Mouse (Mus musculus) embryo, embryonic 11.5 days (tissue): ENCODE results near the gene Pnmal1.
A peak's percentile ranks its signal among the peaks of the same experiment; 100 is the strongest.

Experiments
- DNase-seq: peaks from one replicate; pipeline ENCODE4 v3.0.0-alpha.2; 2012; ENCODE audit warnings: low read depth, low spot score

Gene Pnmal1

DNA sequence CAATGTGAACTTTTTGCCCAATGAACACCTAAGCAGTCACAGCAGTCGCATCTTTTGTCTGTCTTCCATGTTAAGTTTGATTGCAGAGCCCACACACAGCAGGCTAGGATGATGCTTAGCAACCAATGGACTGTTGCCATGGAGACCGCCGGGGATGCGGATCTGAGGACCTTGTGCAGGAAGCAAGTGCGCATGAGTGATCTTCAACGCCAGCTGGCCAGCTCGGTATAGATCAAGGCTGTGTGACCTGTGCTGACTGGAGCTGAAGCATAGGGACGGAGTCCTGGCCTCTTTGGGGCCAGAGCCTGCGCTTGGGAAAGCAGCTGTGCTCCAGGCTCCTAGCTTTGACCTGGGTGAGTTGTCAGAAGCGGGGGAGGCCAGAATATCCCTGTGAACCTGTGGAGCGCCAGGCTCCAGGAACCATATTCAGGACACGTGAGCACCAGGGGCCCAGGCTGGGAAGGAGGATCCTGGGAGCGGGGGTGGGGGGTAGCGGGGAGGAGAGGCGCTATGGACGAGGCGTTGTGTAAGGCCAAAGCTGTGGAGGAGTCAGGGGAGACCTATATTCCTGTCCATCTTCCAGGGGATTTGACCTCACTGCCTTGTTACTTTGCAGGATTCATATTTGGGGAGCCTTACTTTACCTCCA, at the start of gene Pnmal1:
TSS of gene Pnmal1 (plus strand) at position 141 of the 649 bp plus-strand sequence.
- DNase-seq: peak; percentile 84

DNA sequence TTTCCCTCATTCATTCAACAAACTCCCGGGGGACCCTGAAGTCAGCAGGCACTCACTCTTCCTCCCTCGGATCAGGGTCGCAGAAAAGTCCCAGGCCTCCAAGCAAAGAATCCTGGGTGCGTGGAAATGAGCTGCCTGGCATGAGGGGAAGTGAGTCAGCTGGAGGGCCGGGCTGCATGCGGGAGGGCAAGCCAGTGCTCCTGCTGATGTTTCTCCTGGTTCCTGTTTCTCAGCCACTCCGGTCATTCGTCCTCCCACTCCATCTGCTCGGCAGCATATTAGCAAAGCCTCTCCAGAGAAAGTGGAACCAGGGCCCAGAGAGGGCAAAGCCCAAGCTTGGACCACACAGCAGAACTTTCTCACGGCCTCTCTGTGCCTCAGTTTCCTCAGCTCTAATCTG, 49.6 kb upstream of the Pnmal1 start:
- DNase-seq: no peak

DNA sequence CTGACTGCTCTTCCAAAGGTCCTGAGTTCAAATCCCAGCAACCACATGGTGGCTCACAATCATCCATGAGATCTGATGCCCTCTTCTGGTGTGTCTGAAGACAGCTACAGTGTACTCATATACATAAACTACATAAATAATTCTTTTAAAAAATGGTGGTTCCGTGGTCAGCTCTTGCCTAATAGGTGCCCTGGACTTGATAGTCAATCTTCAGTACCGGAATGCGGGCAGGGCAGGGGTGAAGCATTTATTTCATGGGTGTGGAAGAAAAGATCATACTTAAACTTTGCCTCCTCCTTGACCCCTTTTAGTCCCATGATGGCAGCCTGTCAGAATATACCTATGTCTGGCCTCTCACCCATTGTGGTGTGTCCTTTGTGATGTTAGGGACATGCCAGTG, 47.6 kb upstream of the Pnmal1 start:
- DNase-seq: no peak

DNA sequence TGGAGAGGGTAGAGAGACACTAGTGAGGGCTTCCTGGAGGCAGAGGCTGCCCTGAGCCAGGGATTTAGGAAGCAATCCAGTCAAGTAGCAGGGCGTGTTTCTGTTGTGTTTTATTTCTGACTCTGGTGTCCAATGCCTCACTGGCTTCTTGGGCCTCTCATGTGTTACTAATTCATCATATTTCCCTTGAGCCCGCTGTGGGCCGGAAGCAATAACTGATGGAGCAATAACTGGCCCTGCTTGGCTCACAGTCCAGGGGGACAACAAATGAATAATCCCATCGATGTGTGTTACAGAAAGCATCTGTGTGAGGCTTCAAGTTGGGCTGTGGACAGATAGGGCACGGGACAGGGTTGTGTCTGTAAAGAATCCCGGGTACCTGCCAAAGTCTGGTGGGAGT, 47.1 kb upstream of the Pnmal1 start:
- no peak for DNase-seq

DNA sequence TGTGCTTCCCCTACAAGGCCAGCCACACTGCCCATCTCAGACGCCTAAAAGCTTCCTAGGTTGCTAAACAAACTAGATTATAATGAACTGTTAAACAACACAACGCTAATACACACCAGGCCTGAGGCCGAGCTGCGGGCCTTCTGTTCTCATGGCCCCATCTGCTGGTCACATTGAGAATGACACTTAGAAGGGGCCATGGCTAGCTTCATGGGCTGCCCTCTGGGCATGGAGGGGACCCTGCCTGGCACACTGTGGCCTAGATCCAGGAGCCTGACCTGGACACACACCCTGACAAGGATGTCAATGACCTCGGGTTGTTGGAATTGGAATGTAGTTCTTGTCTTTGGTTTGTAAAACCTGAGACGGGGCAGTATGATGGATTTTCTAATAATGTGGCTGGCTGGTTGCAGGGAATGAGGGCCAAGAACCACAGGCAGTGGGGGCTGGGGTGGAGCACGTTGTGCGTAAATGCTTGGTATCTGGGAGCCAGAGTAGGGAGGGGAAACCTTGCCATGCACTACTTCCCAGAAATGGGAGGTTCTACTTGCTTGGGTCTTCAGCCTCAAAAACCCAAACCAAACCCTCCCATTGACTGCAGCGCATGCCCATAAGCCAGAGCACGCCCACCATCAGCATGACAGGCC, 45.5 kb upstream of the Pnmal1 start:
- DNase-seq: no peak

DNA sequence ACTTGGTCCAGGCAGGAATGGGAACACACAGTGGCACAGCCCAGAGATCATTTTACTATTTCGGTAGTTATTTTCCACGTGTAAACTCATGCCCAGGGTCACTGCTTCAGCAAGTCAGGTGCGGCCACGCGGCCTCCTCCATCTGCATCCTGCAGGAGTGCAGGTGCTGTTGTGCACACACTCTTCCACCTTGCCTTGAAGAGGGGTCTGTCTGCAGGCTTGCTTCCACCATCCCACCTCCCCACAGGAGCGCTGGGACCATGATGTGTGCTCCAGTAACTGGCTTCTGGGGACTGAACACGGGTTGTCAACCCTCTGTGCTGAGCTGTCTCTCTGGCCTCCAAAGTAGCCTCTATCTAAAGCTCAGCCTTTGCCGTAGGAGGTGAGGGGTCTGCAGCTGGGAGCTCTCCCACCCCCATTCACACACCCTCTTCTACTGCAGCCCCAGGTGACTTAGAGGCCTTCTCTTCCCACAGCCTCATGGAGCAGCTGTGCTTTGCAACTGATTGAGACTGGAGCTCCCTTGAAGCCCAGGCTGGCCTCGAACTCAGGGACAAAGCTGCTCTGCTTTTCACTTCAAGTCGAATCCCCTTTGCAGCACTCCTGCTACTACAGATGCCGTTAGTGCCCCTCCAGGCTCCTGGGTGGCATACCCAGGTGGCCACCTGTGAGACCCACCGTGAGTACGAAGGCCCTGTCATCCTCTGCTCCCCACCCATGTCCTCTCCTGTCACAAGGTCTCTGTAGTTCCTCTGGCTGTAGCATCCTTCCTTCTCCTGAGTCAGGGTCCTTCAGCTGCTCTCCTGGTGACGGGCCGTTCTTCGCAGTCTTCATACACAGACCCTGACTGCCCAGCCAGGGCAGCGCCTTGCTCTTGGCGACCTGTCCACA, 44.8 kb upstream of the Pnmal1 start:
- no peak for DNase-seq

DNA sequence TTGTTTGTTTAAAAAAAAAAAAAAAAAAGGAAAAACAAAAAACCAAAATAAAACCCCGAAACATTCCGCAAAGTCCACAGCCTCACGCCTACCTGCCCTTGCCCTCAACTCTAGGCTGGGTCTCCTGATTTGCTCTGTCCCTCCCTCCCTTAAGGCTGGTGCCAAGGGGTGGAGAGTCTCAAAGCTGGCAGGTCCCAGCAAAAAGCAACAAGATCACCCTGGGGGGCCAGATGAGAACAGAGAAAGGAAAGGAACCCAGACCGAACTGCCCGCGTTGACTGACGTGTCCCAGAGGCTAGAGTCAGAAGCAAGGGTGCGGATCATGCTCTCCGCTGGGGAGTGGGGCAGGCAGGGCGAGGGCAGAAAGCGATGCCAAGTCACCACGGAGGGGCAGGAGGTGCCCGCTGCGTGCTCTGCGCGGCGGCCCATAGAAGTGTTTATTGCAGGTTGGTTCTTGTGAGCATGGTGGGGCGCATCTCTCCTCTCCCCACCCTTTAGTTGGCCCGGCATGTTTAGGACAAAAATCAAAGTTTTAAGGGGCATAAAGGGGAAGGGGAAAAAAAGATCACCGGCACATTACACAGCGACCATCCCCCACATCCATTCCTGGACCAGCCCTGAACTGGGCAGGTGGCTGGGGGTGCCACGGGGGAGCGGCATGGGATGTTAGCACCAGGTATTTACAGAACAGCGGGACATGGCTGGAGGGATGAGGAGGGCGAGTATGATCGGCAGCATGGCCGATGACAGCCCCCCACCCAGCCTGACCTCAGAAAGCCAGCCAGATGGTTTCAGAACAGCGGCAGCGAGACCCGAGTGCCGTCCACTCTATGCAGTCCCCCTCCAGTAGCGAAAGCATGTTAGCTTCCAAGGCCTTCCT, 43.8 kb upstream of the Pnmal1 start:
- no peak for DNase-seq

DNA sequence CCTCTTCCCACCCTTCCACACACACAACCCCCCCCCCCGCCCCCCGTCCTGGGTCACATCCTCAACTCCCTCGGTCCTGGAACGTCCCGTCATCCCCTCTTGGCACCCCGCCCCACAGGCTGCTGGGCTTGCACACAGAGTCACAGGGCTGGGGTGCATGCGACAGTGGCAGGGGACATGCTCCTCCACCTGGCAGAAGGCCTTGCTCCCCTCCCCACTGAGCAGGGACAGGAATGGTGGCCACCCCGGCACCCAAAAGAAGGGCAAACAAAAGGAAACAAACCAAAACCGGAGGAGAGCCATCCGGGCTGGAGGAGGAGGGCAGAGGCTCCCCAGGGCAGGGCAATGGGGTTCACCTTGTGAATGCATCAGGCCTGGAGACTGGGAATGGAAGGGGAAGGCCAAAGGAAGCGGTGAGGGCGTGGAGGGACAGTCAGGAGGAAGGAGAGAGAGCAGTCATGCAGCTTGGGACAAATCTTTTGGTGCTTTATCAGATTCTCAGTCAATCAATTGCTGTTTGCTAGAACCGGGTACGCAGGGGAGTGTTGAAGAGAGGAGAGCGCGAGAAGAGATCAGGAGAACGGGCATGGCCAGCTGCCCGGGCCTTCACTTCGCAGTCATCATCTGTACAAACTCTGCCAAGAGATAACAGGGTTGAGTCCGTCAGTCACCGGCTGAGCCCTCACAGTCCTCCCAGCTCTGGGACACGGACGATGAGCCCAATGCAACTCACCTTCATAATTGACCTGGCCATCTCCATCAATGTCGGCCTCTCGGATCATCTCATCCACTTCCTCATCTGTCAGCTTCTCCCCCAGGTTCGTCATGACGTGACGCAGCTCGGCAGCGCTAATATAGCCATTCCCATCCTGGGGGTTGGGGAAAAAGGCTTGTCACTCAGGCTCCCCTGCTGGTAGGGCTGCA, 42.9 kb upstream of the Pnmal1 start:
- DNase-seq: no peak

DNA sequence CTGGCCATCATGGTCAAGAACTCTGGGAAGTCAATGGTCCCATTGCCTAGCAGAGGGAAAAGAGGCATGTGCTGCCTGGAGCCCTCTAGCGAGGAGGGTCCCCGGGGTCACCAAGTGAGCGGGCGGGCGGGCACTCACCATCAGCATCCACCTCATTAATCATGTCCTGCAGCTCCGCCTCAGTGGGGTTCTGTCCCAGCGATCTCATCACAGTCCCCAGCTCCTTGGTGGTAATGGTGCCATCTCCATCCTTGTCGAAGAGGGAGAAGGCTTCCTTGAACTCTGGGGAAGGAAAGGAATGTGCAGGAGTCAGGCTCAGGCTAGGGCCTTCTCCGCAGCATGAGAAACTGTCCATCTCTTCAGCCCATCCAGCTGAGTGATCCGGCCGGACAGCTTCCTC, 42.0 kb upstream of the Pnmal1 start:
- DNase-seq: no peak

DNA sequence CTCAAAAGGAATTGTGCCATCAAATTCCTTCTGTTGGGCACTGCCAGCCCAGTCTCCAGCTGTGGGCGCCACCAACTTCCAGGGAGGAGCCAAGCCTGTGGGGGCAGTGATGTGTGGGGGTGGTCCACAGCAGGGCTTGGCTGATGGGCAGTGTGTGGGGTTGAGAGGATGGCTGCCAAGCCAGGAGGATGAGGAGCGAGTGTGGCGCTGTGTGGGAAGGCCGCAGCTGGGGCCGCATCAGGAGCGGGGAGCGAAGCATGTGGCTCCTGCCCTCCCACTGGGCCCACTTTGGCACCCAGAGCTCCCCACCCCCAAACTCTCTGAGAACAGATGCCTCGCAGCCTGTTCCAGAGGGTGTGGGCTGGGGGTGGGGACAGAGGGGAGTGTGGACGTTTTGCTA, 41.5 kb upstream of the Pnmal1 start:
- no peak for DNase-seq

DNA sequence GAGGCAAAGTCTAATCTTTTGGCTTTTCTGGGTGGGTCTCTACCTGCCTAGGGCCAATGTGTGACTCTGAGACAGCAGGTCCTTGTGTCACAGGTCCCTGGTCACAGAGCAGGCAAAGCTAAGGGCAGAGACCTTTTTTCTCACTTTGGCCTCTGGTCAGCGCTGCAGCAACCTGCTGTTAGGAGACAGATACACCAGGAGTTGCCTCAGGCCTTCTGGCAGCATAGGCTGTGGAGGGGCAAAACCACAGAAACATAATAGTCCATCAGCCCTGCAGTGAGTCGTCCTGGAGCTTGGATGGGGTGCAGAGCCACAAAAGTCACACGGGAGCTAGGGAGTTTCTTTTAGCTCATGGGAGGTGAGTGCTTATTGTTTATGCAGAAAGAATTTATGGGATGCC, 40.8 kb upstream of the Pnmal1 start:
- DNase-seq: no peak

DNA sequence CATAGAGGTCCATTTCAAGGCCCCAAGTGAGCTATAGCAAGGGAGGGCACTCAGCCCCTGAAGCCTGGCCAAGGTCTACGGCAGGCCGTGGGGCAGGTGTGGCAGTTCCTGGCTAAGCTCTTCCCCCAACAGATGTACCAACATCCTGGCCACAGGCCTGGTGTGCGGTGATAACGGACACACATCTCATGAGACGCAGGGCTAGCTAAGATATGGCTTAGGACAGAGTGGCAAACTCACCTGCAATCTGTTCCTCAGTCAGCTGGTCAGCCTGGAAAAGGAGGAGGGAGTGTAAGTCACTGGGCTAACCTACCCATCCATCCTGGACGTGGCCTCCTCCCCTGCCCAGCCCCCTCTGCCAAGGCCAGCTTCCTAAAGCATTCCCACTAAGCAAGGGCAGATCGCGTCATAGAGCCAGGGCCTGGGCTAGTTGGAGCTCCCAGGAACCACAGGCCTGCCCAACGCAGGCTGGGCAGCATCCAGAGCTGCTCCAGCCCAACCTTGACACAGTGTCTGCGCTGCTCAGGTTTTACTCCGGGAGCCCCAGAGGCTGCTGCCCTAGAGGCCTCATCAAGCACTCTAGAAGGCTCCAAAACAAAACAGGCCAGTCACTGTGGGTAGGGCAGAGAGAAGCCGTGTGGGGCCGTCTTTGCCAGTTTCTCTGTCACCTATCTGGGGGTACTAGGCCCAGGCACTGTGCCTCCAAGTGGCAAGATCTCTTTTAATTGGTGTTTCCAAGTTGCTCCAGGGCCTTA, 39.9 kb upstream of the Pnmal1 start:
- no peak for DNase-seq

DNA sequence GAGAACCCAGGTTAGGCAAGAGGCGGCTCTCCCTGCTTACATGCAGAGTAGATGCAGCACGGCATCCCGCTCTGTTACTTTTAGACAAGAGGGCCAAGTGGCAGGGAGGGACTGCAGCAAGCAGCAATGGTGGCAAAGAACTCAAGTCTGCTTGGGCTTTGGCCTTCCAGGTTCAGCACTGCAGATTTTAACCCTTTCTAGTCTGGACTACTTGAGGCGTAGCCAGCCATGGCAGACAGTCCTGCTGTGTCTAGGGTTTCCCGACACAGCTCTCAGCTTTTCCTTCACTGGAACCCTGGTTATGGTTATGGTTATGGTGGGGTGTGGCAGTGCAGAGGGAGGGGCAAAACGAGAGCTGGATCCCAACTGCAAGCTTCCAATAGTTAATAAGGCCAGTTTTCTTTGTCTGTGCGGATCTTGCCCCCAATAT, 39.3 kb upstream of the Pnmal1 start:
- DNase-seq: no peak

DNA sequence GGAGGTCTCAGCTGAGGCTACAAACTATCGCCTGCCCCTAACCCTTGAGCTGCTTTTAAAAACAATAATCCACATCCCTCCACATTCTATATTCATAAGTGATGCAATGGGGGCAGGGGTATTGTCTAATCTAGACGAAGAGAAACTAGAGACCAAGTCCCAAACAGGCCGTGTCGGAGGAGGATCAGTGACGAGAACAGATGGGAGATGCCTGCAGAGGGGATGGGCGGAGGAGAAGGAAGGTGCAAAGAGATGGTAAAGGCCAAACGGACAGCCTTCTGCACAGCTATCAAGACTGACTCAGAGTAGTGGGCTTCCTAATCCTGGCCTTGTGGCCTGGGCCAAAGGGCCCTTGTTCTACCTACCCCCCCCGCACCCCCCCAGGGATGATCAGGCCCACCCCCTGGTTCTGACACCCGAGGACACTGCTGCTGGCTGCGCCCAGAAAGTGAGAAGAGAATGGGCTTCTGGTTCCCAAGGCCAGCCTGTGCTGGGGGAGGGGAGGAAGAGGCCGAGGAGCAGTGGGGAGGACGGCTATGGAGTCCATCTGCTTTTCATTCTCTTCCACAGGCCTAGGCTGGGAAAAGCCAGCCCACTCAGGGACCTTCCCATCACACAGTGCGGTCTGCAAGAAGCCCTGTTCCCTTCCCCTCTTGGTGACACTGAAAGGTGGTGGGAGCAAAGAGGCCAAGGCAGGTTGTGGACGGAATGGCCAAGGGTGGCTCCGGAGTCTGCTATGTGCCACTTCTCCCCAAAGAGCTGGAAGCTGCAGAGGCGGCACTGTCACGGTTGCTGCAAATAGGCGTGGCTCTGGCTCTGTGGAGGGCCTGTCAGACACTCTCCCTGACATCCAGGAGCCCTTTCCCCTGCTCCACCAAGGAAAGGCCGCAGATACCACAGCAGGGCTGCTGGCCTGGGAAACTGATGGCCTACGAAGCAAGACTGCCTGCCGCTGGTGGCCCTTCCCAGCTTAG, 38.4 kb upstream of the Pnmal1 start:
- no peak for DNase-seq

DNA sequence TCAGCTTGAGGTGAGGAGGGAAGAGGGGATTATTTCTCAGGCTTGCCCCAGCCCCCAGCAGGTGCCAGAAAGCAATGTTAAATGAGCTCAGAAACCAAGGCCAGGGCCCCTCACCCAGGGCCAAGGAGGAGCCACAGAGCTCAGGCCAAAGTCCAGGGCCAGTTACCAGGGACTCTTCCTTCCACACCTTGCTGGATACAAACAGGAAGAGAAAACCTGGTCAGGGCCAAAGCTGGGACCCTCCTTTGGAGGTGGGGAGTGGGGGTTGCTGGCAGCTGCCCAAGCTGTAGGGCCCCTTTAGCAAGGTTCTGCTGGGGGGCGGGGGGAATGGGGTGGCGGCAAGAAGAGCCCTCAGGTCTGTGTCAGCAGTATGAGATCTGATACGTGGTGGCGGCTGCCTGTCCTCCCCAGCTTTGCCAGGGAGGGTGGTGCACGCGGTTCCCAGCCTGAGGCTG, 37.6 kb upstream of the Pnmal1 start:
- DNase-seq: no peak

DNA sequence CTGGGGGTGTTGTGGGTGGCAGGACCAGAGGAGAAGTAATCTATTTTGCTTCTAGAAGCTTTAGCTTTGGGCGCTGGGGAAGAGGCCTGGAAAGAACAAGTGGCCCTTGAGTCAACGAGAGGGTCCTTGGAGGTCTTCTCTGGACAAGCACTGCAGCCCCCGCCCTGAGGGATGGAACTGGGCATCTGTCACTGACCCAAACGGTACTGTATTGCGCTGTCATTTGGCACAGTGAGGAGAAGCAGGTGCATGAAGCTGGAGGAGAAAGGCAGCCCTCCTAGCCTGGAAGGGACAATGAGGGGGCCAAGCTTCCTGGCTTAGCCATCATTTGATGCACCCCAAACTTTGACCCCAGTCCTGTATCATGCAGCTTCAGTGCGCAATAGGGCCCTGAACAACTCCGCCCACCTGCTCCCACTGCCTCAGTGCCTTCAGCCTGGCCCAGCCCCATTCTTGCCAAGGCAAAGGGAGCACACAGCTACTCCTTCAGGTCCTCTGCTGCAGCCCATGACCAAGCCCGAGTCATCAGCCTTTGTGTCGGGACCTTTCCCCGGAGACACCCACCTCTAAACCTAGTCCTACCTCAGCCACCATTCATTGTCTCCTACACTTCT, 37.0 kb upstream of the Pnmal1 start:
- DNase-seq: no peak

DNA sequence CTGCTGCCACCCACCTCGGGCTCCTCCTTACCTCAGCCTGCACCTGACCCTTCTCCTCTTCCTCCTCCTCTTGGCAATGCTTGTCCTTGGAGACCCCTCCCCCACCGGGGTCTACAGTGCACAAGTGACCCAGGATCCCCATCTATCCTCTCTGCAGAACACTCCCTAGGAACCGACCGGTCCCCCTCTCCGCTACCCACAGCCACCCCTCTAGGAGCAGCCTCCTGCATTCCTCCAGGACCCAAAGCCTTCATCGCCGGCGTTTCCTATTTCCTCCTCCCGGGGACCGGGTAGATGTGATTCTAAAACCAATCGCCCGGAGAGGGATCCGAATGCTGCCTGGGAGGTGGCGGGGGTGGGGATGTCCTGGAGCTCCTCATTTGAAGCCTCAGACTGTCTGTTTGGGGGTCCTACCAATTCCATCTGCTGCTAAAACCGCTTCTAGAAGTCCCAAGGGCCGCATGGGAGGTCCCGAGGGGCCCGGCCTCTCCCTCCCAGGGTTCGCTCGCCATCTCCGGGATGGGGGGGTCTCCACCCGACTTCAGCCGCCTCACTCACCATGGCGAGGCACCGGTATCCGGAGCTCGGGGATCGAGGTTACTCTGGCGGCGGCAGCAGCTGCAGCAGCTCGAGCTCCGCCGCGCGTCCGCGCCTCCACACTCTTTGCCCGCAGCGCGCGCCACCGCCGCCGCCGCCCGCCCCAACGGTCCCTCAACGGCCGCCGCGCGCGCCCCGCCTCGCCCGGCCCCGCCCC, 36.0 kb upstream of the Pnmal1 start:
- no peak for DNase-seq
